Mouse (Mus musculus): Measurements from ENCODE around the gene Htr6.

GRCm38 (mm10) chr4:139124940-139125339 lies 49.6 kb upstream of the Htr6 start:
- TF ChIP-seq CTCF (IDR thresholded peaks at IDR 0.05; ENCODE audit: extremely low read depth, insufficient read length, insufficient replicate concordance, low read depth, low read length) (no peak), POLR2A (IDR thresholded peaks at IDR 0.05; ENCODE audit: low read depth, low read length) (no peak)

Data from small intestine, adult 2 months (tissue).